Mouse (Mus musculus) embryonic facial prominence, embryonic 11.5 days (tissue): Measurements from ENCODE around the gene 1700061G19Rik. TPM values are rescaled to one million over a fixed set of nuclear protein-coding genes. Genes with fewer than 3 reads are reported as not detected.
A peak's percentile ranks its signal among the peaks of the same experiment; 100 is the strongest.

Source experiments
- ATAC-seq: fragments of 200-750 bp; cut with Nextera tagmentation; replicated peaks from 2 replicates; pipeline ENCODE4 v1.8.0; 2017; ENCODE audit warnings: low read depth; ENCODE audit not compliant: insufficient number of reproducible peaks, low FRiP score, low TSS enrichment
- DNase-seq: peaks from one replicate; pipeline ENCODE4 v3.0.0-alpha.2; 2015; ENCODE audit warnings: low spot score
- H3K27ac ChIP-seq: fragments of 300-500 bp; sonication (generic); replicated peaks from 2 replicates; pipeline ENCODE4 v1.5.1; 2014; ENCODE audit warnings: mild to moderate bottlenecking, low read depth, low read length, control low read depth
- H3K27me3 ChIP-seq: fragments of 300-500 bp; sonication (generic); 2 replicates; pipeline ENCODE4 v1.6.1; 2014; ENCODE audit warnings: mild to moderate bottlenecking, low read length, moderate library complexity, mixed read lengths; ENCODE audit not compliant: control insufficient read depth, insufficient read depth
- H3K36me3 ChIP-seq: fragments of 300-500 bp; sonication (generic); replicated peaks from 2 replicates; pipeline ENCODE4 v1.6.1; 2014; ENCODE audit warnings: low read depth, mild to moderate bottlenecking, low read length, moderate library complexity, mixed read lengths; ENCODE audit not compliant: control insufficient read depth, insufficient read depth
- H3K4me1 ChIP-seq: fragments of 300-500 bp; sonication (generic); 2 replicates; pipeline ENCODE4 v1.6.1; 2014; ENCODE audit warnings: low read length, mixed read lengths; ENCODE audit not compliant: control insufficient read depth, insufficient read depth
- H3K4me2 ChIP-seq: fragments of 300-500 bp; sonication (generic); 2 replicates; pipeline ENCODE4 v1.6.1; 2014; ENCODE audit warnings: low read depth, mild to moderate bottlenecking, control low read depth, low read length, moderate library complexity
- H3K4me3 ChIP-seq: fragments of 300-500 bp; sonication (generic); 2 replicates; pipeline ENCODE4 v1.5.1; 2014; ENCODE audit warnings: low read depth, low read length, control low read depth
- H3K9ac ChIP-seq: fragments of 300-500 bp; sonication (generic); replicated peaks from 2 replicates; pipeline ENCODE4 v1.6.1; 2014; ENCODE audit warnings: mild to moderate bottlenecking, control low read depth, low read length
- H3K9me3 ChIP-seq: fragments of 300-500 bp; sonication (generic); replicated peaks from 2 replicates; pipeline ENCODE4 v1.6.1; 2016; ENCODE audit warnings: mild to moderate bottlenecking, low read length, inconsistent platforms, mixed read lengths; ENCODE audit not compliant: control insufficient read depth
- WGBS: fragments of 180-500 bp; shearing (Covaris S2); extraction: QIAGEN DNeasy Blood & Tissue Kit; methylation state at CpG from one replicate; pipeline ENCODE4 v1.1.7; 2014; 5-methylcytosine and 5-hydroxymethylcytosine counted together
- polyA plus RNA-seq: library from polyadenylated mRNA; unstranded; fragments of >200 nt; fragmentation: Nextera tagmentation; extraction: Ambion mirVana; gene quantifications from 2 replicates; pipeline ENCODE4 v1.2.1, GENCODE M21; 2014

1700061G19Rik gene
- polyA plus RNA-seq, 1 experiment from 2014 or later, result 0.22 TPM

- ATAC-seq (no peak), DNase-seq (no peak)
- no peak overlapping the region for H3K4me3 ChIP-seq
- no peaks in the 10 kb centered on the region for H3K36me3 ChIP-seq
- no peaks in the 10 kb centered on the region for H3K4me1 ChIP-seq
- no peak overlapping the region for H3K9ac ChIP-seq
- WGBS, result 70% methylated on average over 3 of the region's 3 CpGs
- H3K27me3 ChIP-seq, result no peaks in the 10 kb centered on the region
- H3K4me2 ChIP-seq, result no peak overlapping the region
- H3K9me3 ChIP-seq, result no peaks in the 10 kb centered on the region
- H3K27ac ChIP-seq, result no peak overlapping the region
These were observed 19.9 kb upstream of the 1700061G19Rik start for GRCm38 (mm10) chr17:56855421-56855820.

DNA sequence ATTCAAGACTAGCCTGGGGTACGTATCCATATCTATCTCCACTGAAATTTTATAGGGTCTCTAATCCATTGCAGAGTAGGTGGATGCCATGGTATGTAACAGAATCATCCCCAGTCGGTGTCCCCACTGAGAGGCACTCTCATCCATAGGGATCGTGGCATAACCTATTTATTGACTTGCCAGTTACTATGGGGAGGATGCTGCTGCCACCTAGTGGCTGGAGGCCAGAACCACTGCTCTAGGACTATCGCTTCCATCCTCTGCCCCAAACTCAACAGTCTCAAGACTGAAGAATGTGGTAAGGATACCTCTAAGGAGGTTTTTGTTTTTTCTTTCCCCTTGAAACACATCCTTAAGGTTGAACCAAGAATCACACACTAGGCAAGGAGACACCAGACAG is 17.1 kb upstream of the 1700061G19Rik start:
- H3K9me3 ChIP-seq, result no peaks in the 10 kb centered on the region
- no peak overlapping the region for H3K4me3 ChIP-seq
- no peaks in the 10 kb centered on the region for H3K36me3 ChIP-seq
- H3K4me1 ChIP-seq, result no peaks in the 10 kb centered on the region
- ATAC-seq (no peak), DNase-seq (peak; percentile 73)
- H3K4me2 ChIP-seq, result no peak overlapping the region
- H3K9ac ChIP-seq, result no peak overlapping the region
- 52% methylated on average over 4 of the region's 4 CpGs for WGBS
- H3K27me3 ChIP-seq, result no peaks in the 10 kb centered on the region
- H3K27ac ChIP-seq, result no peak overlapping the region

GRCm38 (mm10) chr17:56858922-56859321 is 16.4 kb upstream of the 1700061G19Rik start:
- no peaks in the 10 kb centered on the region for H3K27me3 ChIP-seq
- no peak overlapping the region for H3K9ac ChIP-seq
- H3K9me3 ChIP-seq, result no peaks in the 10 kb centered on the region
- 67% methylated on average over 7 of the region's 7 CpGs for WGBS
- H3K36me3 ChIP-seq, result no peaks in the 10 kb centered on the region
- H3K4me1 ChIP-seq, result no peaks in the 10 kb centered on the region
- ATAC-seq (no peak), DNase-seq (no peak)
- H3K4me2 ChIP-seq, result no peak overlapping the region
- H3K27ac ChIP-seq, result no peak overlapping the region
- no peak overlapping the region for H3K4me3 ChIP-seq

DNA sequence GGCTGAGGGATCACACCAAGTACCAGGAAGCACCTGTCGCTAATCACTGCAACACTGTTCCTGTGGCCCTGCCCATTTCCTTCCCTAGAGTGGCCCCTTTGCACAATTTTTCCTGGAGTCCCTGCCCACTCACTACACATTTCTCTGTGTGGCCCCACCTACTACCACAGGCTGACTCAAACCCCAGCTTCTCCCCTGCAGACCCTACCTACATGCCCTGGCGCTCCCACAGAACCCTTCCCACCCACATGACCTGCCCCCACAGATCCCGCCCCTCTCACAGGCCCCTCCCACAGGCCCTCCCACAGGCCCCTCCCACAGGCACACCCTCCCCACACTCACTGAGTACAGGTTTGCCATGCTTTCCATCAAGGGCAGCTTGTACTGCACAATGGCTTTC is 14.1 kb upstream of the 1700061G19Rik start:
- H3K4me3 ChIP-seq, result no peak overlapping the region
- 64% methylated on average over 3 of the region's 3 CpGs for WGBS
- H3K4me1 ChIP-seq, result no peaks in the 10 kb centered on the region
- no peak overlapping the region for H3K4me2 ChIP-seq
- ATAC-seq, result no peak; the same call in 1 of the 2 replicates
- H3K27ac ChIP-seq, result no peak overlapping the region
- H3K9me3 ChIP-seq, result no peaks in the 10 kb centered on the region
- DNase-seq, result no peak
- no peak overlapping the region for H3K9ac ChIP-seq
- no peaks in the 10 kb centered on the region for H3K36me3 ChIP-seq
- no peaks in the 10 kb centered on the region for H3K27me3 ChIP-seq

GRCm38 (mm10) chr17:56866071-56866470 is 9.2 kb upstream of the 1700061G19Rik start:
- H3K4me1 ChIP-seq, result no peaks in the 10 kb centered on the region
- no peak overlapping the region for H3K27ac ChIP-seq
- H3K4me3 ChIP-seq, result no peak overlapping the region
- WGBS, result 73% methylated on average over 7 of the region's 7 CpGs
- no peaks in the 10 kb centered on the region for H3K27me3 ChIP-seq
- no peak overlapping the region for H3K4me2 ChIP-seq
- ATAC-seq (no peak), DNase-seq (no peak)
- no peak overlapping the region for H3K9ac ChIP-seq
- no peaks in the 10 kb centered on the region for H3K36me3 ChIP-seq
- no peaks in the 10 kb centered on the region; the same call in 1 of the 2 replicates for H3K9me3 ChIP-seq

DNA sequence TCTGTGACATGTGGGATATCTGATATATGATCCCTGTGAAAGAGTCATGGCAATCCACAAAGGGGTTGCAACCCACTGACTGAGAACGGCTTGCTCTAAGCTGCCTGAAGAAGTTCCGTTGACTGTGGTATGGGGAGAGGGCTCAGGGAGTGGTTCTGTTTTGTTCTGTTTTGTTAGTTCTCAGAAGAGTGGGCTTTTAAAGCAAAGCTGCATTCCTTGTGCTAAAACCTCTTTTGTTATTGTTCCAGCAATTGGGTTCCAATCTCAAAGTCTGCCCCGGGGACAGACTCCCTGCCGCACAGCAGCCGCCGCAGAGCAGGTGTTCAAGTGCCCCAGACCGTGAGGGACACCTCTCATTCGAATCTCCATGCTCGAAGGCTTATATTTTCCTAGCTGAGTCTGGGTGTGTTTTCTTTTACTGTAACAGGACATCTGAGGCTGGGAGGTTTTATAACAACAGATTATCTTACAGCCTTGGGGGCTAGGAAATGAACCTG is 5.7 kb upstream of the 1700061G19Rik start:
- WGBS, result 58% methylated on average over 9 of the region's 9 CpGs
- Histone ChIP-seq H3K9ac (no peak overlapping the region), H3K36me3 (no peaks in the 10 kb centered on the region), H3K27me3 (no peaks in the 10 kb centered on the region), H3K4me3 (no peak overlapping the region), H3K27ac (no peak overlapping the region), H3K9me3 (no peaks in the 10 kb centered on the region; the same call in 1 of the 2 replicates), H3K4me1 (no peaks in the 10 kb centered on the region), H3K4me2 (no peak overlapping the region)
- no peak for DNase-seq
- ATAC-seq, result no peak

- Histone ChIP-seq H3K4me3 (no peak overlapping the region), H3K9ac (no peak overlapping the region), H3K36me3 (no peaks in the 10 kb centered on the region), H3K27me3 (no peaks in the 10 kb centered on the region), H3K9me3 (no peaks in the 10 kb centered on the region; the same call in 1 of the 2 replicates), H3K4me2 (no peak overlapping the region), H3K4me1 (no peaks in the 10 kb centered on the region), H3K27ac (no peak overlapping the region)
- WGBS, result 66% methylated on average over 15 of the region's 15 CpGs
- DNase-seq, result no peak
- no peak for ATAC-seq
These were observed 4.9 kb upstream of the 1700061G19Rik start for GRCm38 (mm10) chr17:56870287-56870953.

DNA sequence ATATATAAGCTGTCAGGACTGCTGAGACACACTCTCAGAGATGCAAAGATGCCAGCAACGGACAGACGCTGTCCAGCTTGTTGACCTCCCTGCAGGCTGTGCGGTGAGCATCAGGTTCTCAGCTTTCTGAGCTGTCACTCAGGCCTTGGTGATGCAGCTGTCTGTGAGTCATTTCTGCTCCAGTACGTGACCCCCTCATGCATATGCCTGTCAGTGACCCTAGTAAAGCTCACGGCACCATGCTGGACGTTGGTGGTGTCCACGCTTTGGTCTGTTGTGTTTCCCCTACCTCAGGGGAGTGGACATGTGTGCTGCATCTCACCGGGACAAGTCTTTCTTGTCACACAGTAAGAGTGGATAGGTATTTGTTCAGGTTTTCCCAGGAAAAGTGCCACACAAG is 3.5 kb upstream of the 1700061G19Rik start:
- WGBS, result 71% methylated on average over 8 of the region's 8 CpGs
- no peak overlapping the region for H3K9ac ChIP-seq
- no peak overlapping the region for H3K27ac ChIP-seq
- no peaks in the 10 kb centered on the region for H3K4me1 ChIP-seq
- no peaks in the 10 kb centered on the region; the same call in 1 of the 2 replicates for H3K9me3 ChIP-seq
- DNase-seq (no peak), ATAC-seq (no peak)
- no peaks in the 10 kb centered on the region for H3K36me3 ChIP-seq
- no peak overlapping the region for H3K4me2 ChIP-seq
- no peak overlapping the region for H3K4me3 ChIP-seq
- H3K27me3 ChIP-seq, result no peaks in the 10 kb centered on the region
